In genomic region chr17:83732166-83732629, GRCm38 (mm10) we compare ENCODE assay signal across 8 mouse cellular contexts. TPM values are rescaled to one million over a fixed set of nuclear protein-coding genes. Genes with fewer than 3 reads are reported as not detected.
DNase-seq lines count a peak whose midpoint lies in the region; ATAC-seq and TF ChIP-seq lines count a peak whose summit lies in the region.

No protein-coding gene starts in this region.

- H3K4me3 ChIP-seq in intestine, embryonic 14.5 days (ENCODE audit: low read depth, low read length): no peak overlapping the region
- H3K4me3 ChIP-seq in intestine, postnatal 0 days (ENCODE audit: low read depth, low read length): no peak overlapping the region
- H3K4me3 ChIP-seq in embryonic fibroblast, embryonic 13.5 days (ENCODE audit: insufficient read depth, low read length): no peak overlapping the region
- H3K4me3 ChIP-seq in lung, embryonic 14.5 days (ENCODE audit: low read depth, low read length): no peak overlapping the region

- CTCF ChIA-PET in Patski (lab: Charles Lee): interaction anchor here (1.0 to 1.5 kb wide), 4 partner anchors 9 to 99 kb away, joined by 3 to 6 read pairs (median 4); no protein-coding TSS in a partner anchor

- H3K27ac ChIP-seq in intestine, embryonic 14.5 days (ENCODE audit: low read depth): no peak overlapping the region
- H3K27ac ChIP-seq in intestine, postnatal 0 days (ENCODE audit: low read depth, low read length): no peak overlapping the region
- peak overlapping the region; percentile 77 for H3K27ac ChIP-seq in embryonic fibroblast, embryonic 13.5 days (ENCODE audit: insufficient read depth, low read length)
- no peak overlapping the region for H3K27ac ChIP-seq in lung, embryonic 14.5 days (ENCODE audit: low read depth)

- peak; percentile 31; the same call in 1 of the 2 replicates for TF ChIP-seq POLR2A in embryonic fibroblast, embryonic 13.5 days (IDR thresholded peaks at IDR 0.05; ENCODE audit: low read depth, low read length)

- no peak for TF ChIP-seq CTCF in intestine, postnatal 0 days (IDR thresholded peaks at IDR 0.05; ENCODE audit: low read depth)
- no peak for TF ChIP-seq CTCF in Patski (IDR thresholded peaks at IDR 0.05)
- TF ChIP-seq CTCF in embryonic fibroblast, embryonic 13.5 days (IDR thresholded peaks at IDR 0.05; ENCODE audit: borderline replicate concordance, insufficient read depth, low read length): no peak
- no peak for TF ChIP-seq CTCF in lung, embryonic 14.5 days (IDR thresholded peaks at IDR 0.05; ENCODE audit: low read depth)

- H3K4me1 ChIP-seq in intestine, embryonic 14.5 days (replicated peaks; ENCODE audit: control insufficient read depth, insufficient read depth, low read length): no peaks in the 10 kb centered on the region
- no peaks in the 10 kb centered on the region for H3K4me1 ChIP-seq in intestine, postnatal 0 days (replicated peaks; ENCODE audit: control insufficient read depth, insufficient read depth, low read length)
- 0 out of 2 replicates have a peak, but pooled peaks cover 2% of the 10 kb centered on the region for H3K4me1 ChIP-seq in embryonic fibroblast, embryonic 13.5 days (ENCODE audit: control insufficient read depth, insufficient read depth, low read length)
- H3K4me1 ChIP-seq in lung, embryonic 14.5 days (ENCODE audit: insufficient read depth): no peaks in the 10 kb centered on the region

- WGBS in intestine, embryonic 14.5 days: 46% methylated on average over 10 of the region's 10 CpGs
- WGBS in intestine, postnatal 0 days: 53% methylated on average over 10 of the region's 10 CpGs
- WGBS in lung, embryonic 14.5 days: 48% methylated on average over 10 of the region's 10 CpGs

- in situ Hi-C loops in Patski (cut with MboI; ENCODE audit: low pct_unique_long_range_greater_than_20kb): loop anchor here (10.0 kb wide), 1 partner anchor 457 kb away; no protein-coding TSS in a partner anchor

- no peak overlapping the region for H3K9ac ChIP-seq in intestine, embryonic 14.5 days (ENCODE audit: low read length)
- no peak overlapping the region for H3K9ac ChIP-seq in intestine, postnatal 0 days (ENCODE audit: low read depth, low read length)
- H3K9ac ChIP-seq in lung, embryonic 14.5 days: no peak overlapping the region

- no peaks in the 10 kb centered on the region for H3K9me3 ChIP-seq in intestine, embryonic 14.5 days (ENCODE audit: control insufficient read depth, low read length)
- no peaks in the 10 kb centered on the region for H3K9me3 ChIP-seq in intestine, postnatal 0 days (ENCODE audit: control insufficient read depth)
- no peaks in the 10 kb centered on the region for H3K9me3 ChIP-seq in lung, embryonic 14.5 days (ENCODE audit: low read depth, low read length)

- ATAC-seq in intestine, embryonic 14.5 days (replicated peaks; ENCODE audit: low FRiP score, low TSS enrichment, low read depth): 0 out of 2 replicates have a peak, but pooled peaks have one; percentile 34
- ATAC-seq in intestine, postnatal 0 days: no peak
- peak; percentile 31 for ATAC-seq in Patski
- ATAC-seq in lung, embryonic 14.5 days (ENCODE audit: insufficient read depth): no peak

- no peaks in the 10 kb centered on the region for H3K27me3 ChIP-seq in intestine, embryonic 14.5 days (replicated peaks; ENCODE audit: control insufficient read depth, insufficient read depth, low read length)
- no peaks in the 10 kb centered on the region for H3K27me3 ChIP-seq in intestine, postnatal 0 days (replicated peaks; ENCODE audit: control insufficient read depth, insufficient read depth, low read length)
- no peaks in the 10 kb centered on the region for H3K27me3 ChIP-seq in Patski
- no peaks in the 10 kb centered on the region for H3K27me3 ChIP-seq in lung, embryonic 14.5 days (ENCODE audit: insufficient read depth, low read length)

- H3K4me2 ChIP-seq in intestine, embryonic 14.5 days (ENCODE audit: low read length): no peak overlapping the region
- H3K4me2 ChIP-seq in intestine, postnatal 0 days (replicated peaks; ENCODE audit: low read depth): no peak overlapping the region
- H3K4me2 ChIP-seq in lung, embryonic 14.5 days: no peak overlapping the region

- POLR2A ChIA-PET in Patski (lab: Charles Lee): interaction anchor here (0.6 kb wide), 1 partner anchor 436 kb away, joined by 3 read pairs; no protein-coding TSS in a partner anchor

- no peak for DNase-seq in intestine, embryonic 14.5 days (ENCODE audit: low spot score)
- DNase-seq in Patski (ENCODE audit: low read depth, low spot score): no peak
- DNase-seq in kidney, adult 18-20 months: peak; percentile 22
- DNase-seq in lung, embryonic 14.5 days: peak; percentile 42
- DNase-seq in spleen, postnatal 36 days (ENCODE audit: low spot score in 2 of 2): peak; percentile 67 to 76
- DNase-seq in testis, postnatal 14 days (ENCODE audit: low spot score): no peak

- no peaks in the 10 kb centered on the region for H3K36me3 ChIP-seq in intestine, embryonic 14.5 days (ENCODE audit: control insufficient read depth, insufficient read depth, low read length)
- H3K36me3 ChIP-seq in intestine, postnatal 0 days (ENCODE audit: control insufficient read depth, insufficient read depth): no peaks in the 10 kb centered on the region
- no peaks in the 10 kb centered on the region for H3K36me3 ChIP-seq in lung, embryonic 14.5 days (ENCODE audit: insufficient read depth)

RNA-seq across cellular contexts. Expression of gene Mta3, which starts 26.2 kb away (rescaled TPM):
- polyA plus RNA-seq in intestine, embryonic 14.5 days (2014; fragmentation: Nextera tagmentation; extraction: Ambion mirVana): 31.6 and 37.0 TPM in 2 replicates
- 29.8 and 30.2 TPM in 2 replicates for polyA plus RNA-seq in intestine, postnatal 0 days (2015; fragmentation: Nextera tagmentation; extraction: Ambion mirVana)
- 50.7 TPM for polyA plus RNA-seq in Patski (2021)
- polyA plus RNA-seq in embryonic fibroblast, embryonic 13.5 days (2011; ENCODE audit: insufficient read length, low read depth, missing spikeins): 41.2 and 42.7 TPM in 2 replicates
- 39.9 and 41.0 TPM in 2 replicates for polyA plus RNA-seq in lung, embryonic 14.5 days (2014; fragmentation: Nextera tagmentation; extraction: Ambion mirVana)

Comparison
In these comparisons a context has a peak if more than half of its experiments do, and no peak if none do; other contexts are left out.
1. ATAC-seq: peak in intestine, embryonic 14.5 days (single experiment) and Patski (single experiment); none in intestine, postnatal 0 days (single experiment) and lung, embryonic 14.5 days (single experiment).
2. DNase-seq: peak in kidney, adult 18-20 months (single experiment), lung, embryonic 14.5 days (single experiment) and spleen, postnatal 36 days (2 of 2); none in intestine, embryonic 14.5 days (single experiment), Patski (single experiment) and testis, postnatal 14 days (single experiment).